ENCODE assay signal across 8 mouse cellular contexts in genomic region chr10:128923013-128923691, GRCm38 (mm10). TPM values are rescaled to one million over a fixed set of nuclear protein-coding genes. Genes with fewer than 3 reads are reported as not detected.
DNase-seq lines count a peak whose midpoint lies in the region; ATAC-seq and TF ChIP-seq lines count a peak whose summit lies in the region.

No protein-coding gene starts in this region.

- no peak for TF ChIP-seq CTCF in cortical plate, adult 2 months (IDR thresholded peaks at IDR 0.05; ENCODE audit: extremely low read depth, insufficient read depth, low read length)

- DNase-seq in gastrocnemius, adult 8-10 months (ENCODE audit: low spot score in 2 of 2): peak; percentile 88 to 94
- DNase-seq in hindlimb bud, embryonic 11.5 days (ENCODE audit: extremely low spot score, low read depth, low spot score): peak; percentile 99
- peak; percentile 84 to 93 for DNase-seq in left cerebral cortex, adult 8-10 months (ENCODE audit: low spot score in 2 of 2)
- peak; percentile 96 to 97 for DNase-seq in right cerebral cortex, postnatal 10 days (ENCODE audit: low spot score in 2 of 2)
- peak; percentile 91 for DNase-seq in urinary bladder, postnatal 25 days (ENCODE audit: low spot score)

- peak overlapping the region; percentile 46 for H3K4me3 ChIP-seq in cortical plate, adult 2 months (ENCODE audit: insufficient read depth, low read length)
- H3K4me3 ChIP-seq in megakaryocyte, embryonic 14.5 days (replicated peaks): peak overlapping the region; percentile 93

- H3K9me3 ChIP-seq in megakaryocyte, embryonic 14.5 days: no peaks in the 10 kb centered on the region

- peak; percentile 93 for TF ChIP-seq POLR2A in cortical plate, adult 2 months (IDR thresholded peaks at IDR 0.05; ENCODE audit: extremely low read depth, insufficient read depth, low read length)

- H3K27ac ChIP-seq in cortical plate, adult 2 months (ENCODE audit: insufficient read depth, low read length): peak overlapping the region; percentile 94

- peak; percentile 95 for ATAC-seq in activated CD4-positive, CD25-positive, alpha-beta regulatory T cell, adult 4 months

- H3K4me1 ChIP-seq in cortical plate, adult 2 months (ENCODE audit: control insufficient read depth, insufficient read depth, low read length): peaks cover 19% of the 10 kb centered on the region
- H3K4me1 ChIP-seq in megakaryocyte, embryonic 14.5 days: peaks cover 65% of the 10 kb centered on the region

- peaks cover 7% of the 10 kb centered on the region for H3K27me3 ChIP-seq in megakaryocyte, embryonic 14.5 days (replicated peaks)

- peaks cover 37% of the 10 kb centered on the region for H3K36me3 ChIP-seq in megakaryocyte, embryonic 14.5 days (replicated peaks; ENCODE audit: low read length)

RNA-seq across cellular contexts. Expression of gene Rdh5, which starts 0.5 kb away (rescaled TPM):
- polyA plus RNA-seq in activated CD4-positive, CD25-positive, alpha-beta regulatory T cell, adult 4 months (2017; shearing (Covaris generic)): 1 to 10 TPM; 5.7 to 8.9 TPM
- polyA plus RNA-seq in cortical plate, adult 2 months (2012; rRNA removed): 12.7 and 13.0 TPM in 2 replicates
- total RNA-seq in gastrocnemius, adult 8-10 months (2022): 1 to 10 TPM; 3.1 to 4.2 (median 3.7) TPM
- total RNA-seq in left cerebral cortex, adult 8-10 months (2022): 10 to 100 TPM in 2 of 4 experiments, 1 to 10 TPM in 2; 5.0 to 12.3 (median 8.9) TPM
- 15.8 and 37.7 TPM in 2 replicates for polyA plus RNA-seq in megakaryocyte, embryonic 14.5 days (2012; ENCODE audit: insufficient read depth, low replicate concordance)

RNA-seq across cellular contexts. Expression of gene Bloc1s1, which starts 0.7 kb away (rescaled TPM):
- polyA plus RNA-seq in activated CD4-positive, CD25-positive, alpha-beta regulatory T cell, adult 4 months (2017; shearing (Covaris generic)): 100 to 1,000 TPM; 218 to 252 TPM
- polyA plus RNA-seq in cortical plate, adult 2 months (2012; rRNA removed): 221 and 224 TPM in 2 replicates
- 100 to 1,000 TPM; 119 to 153 (median 140) TPM for total RNA-seq in gastrocnemius, adult 8-10 months (2022)
- 100 to 1,000 TPM in 1 of 4 experiments, 10 to 100 TPM in 3; 83.3 to 106 (median 89.5) TPM for total RNA-seq in left cerebral cortex, adult 8-10 months (2022)
- 56.5 and 587 TPM in 2 replicates for polyA plus RNA-seq in megakaryocyte, embryonic 14.5 days (2012; ENCODE audit: insufficient read depth, low replicate concordance)

RNA-seq across cellular contexts. Expression of gene Itga7, which starts 10.5 kb away (rescaled TPM):
- polyA plus RNA-seq in activated CD4-positive, CD25-positive, alpha-beta regulatory T cell, adult 4 months (2017; shearing (Covaris generic)): 1 to 10 TPM; 2.9 to 6.1 TPM
- 24.3 and 24.9 TPM in 2 replicates for polyA plus RNA-seq in cortical plate, adult 2 months (2012; rRNA removed)
- 10 to 100 TPM; 63.3 to 69.0 (median 65.3) TPM for total RNA-seq in gastrocnemius, adult 8-10 months (2022)
- 10 to 100 TPM; 12.6 to 15.5 (median 13.9) TPM for total RNA-seq in left cerebral cortex, adult 8-10 months (2022)
- polyA plus RNA-seq in megakaryocyte, embryonic 14.5 days (2012; ENCODE audit: insufficient read depth, low replicate concordance): 1.1 and 1.9 TPM in 2 replicates

RNA-seq across cellular contexts. Expression of gene Cd63, which starts 22.4 kb away (rescaled TPM):
- polyA plus RNA-seq in activated CD4-positive, CD25-positive, alpha-beta regulatory T cell, adult 4 months (2017; shearing (Covaris generic)): under 1 TPM; 0.69 to 0.92 TPM
- polyA plus RNA-seq in cortical plate, adult 2 months (2012; rRNA removed): 76.2 and 79.5 TPM in 2 replicates
- 100 to 1,000 TPM; 136 to 170 (median 151) TPM for total RNA-seq in gastrocnemius, adult 8-10 months (2022)
- 100 to 1,000 TPM in 2 of 4 experiments, 10 to 100 TPM in 2; 67.2 to 139 (median 94.1) TPM for total RNA-seq in left cerebral cortex, adult 8-10 months (2022)
- polyA plus RNA-seq in megakaryocyte, embryonic 14.5 days (2012; ENCODE audit: insufficient read depth, low replicate concordance): 17.7 and 57.2 TPM in 2 replicates

RNA-seq across cellular contexts. Expression of gene Gdf11, which starts 31.6 kb away (rescaled TPM):
- 1 to 10 TPM; 5.0 to 5.6 TPM for polyA plus RNA-seq in activated CD4-positive, CD25-positive, alpha-beta regulatory T cell, adult 4 months (2017; shearing (Covaris generic))
- polyA plus RNA-seq in cortical plate, adult 2 months (2012; rRNA removed): 7.2 TPM in 2 replicates
- 1 to 10 TPM; 2.7 to 8.9 (median 5.9) TPM for total RNA-seq in gastrocnemius, adult 8-10 months (2022)
- 10 to 100 TPM; 13.3 to 15.2 (median 13.9) TPM for total RNA-seq in left cerebral cortex, adult 8-10 months (2022)
- polyA plus RNA-seq in megakaryocyte, embryonic 14.5 days (2012; ENCODE audit: insufficient read depth, low replicate concordance): 0.18 TPM in 1 of 2 replicates, not detected in the other

Comparison
In these comparisons a context has a peak if more than half of its experiments do, and no peak if none do; other contexts are left out.
1. Peak in every context shown above with its lines: DNase-seq, ATAC-seq, H3K4me3 ChIP-seq and H3K27ac ChIP-seq.